Mouse (Mus musculus) bone marrow macrophage, adult 2 months (primary cell): ENCODE results near the gene Ccdc43.

Source experiments
- CTCF ChIP-seq: IDR thresholded peaks from 2 replicates; pipeline ENCODE4 v1.5.1; 2012; ENCODE audit warnings: low read depth, mild to moderate bottlenecking, low read length, moderate library complexity
- POLR2A ChIP-seq: IDR thresholded peaks from 2 replicates; pipeline ENCODE4 v1.6.1; 2012; ENCODE audit warnings: mild to moderate bottlenecking, low read depth, low read length, borderline replicate concordance

GRCm38 (mm10) chr11:102733146-102733545 is 35.6 kb upstream of the Ccdc43 start:
- TF ChIP-seq CTCF, result no peak
- TF ChIP-seq POLR2A, result no peak
